9 mouse cellular contexts compared by ENCODE assay signal in genomic region chr7:26780510-26780909, GRCm38 (mm10). TPM values are rescaled to one million over a fixed set of nuclear protein-coding genes. Genes with fewer than 3 reads are reported as not detected.
DNase-seq lines count a peak whose midpoint lies in the region; ATAC-seq and TF ChIP-seq lines count a peak whose summit lies in the region.
"Had no signal": no experiment of that assay in that cellular context is flagged by ENCODE, and none has a peak within 500 bp of the region (broad histone marks: within the 10 kb centered on the region; RNA-seq: fewer than 3 reads in every experiment).

No protein-coding gene starts in this region.

- H3K4me3 ChIP-seq in lung, embryonic 14.5 days (ENCODE audit: low read depth, low read length), result no peak overlapping the region
- H3K4me3 ChIP-seq in midbrain, embryonic 11.5 days (ENCODE audit: low read depth, low read length), result no peak overlapping the region

- no peak overlapping the region for H3K9ac ChIP-seq in lung, embryonic 14.5 days
- no peak overlapping the region; the same call in 1 of the 2 replicates for H3K9ac ChIP-seq in midbrain, embryonic 11.5 days (ENCODE audit: low read length)

- H3K27ac ChIP-seq in lung, embryonic 14.5 days (ENCODE audit: low read depth), result no peak overlapping the region
- H3K27ac ChIP-seq in midbrain, embryonic 11.5 days (ENCODE audit: low read depth, low read length), result no peak overlapping the region

- no peaks in the 10 kb centered on the region for H3K27me3 ChIP-seq in lung, embryonic 14.5 days (ENCODE audit: insufficient read depth, low read length)
- H3K27me3 ChIP-seq in midbrain, embryonic 11.5 days (ENCODE audit: control insufficient read depth, insufficient read depth, low read length), result no peaks in the 10 kb centered on the region

- no peaks in the 10 kb centered on the region for H3K36me3 ChIP-seq in lung, embryonic 14.5 days (ENCODE audit: insufficient read depth)
- H3K36me3 ChIP-seq in midbrain, embryonic 11.5 days (ENCODE audit: control insufficient read depth, insufficient read depth, low read length), result no peaks in the 10 kb centered on the region

- intact Hi-C loops in gastrocnemius, postnatal 36 days (cut with DNase I), result no loop called here

- no peak for TF ChIP-seq CTCF in lung, embryonic 14.5 days (IDR thresholded peaks at IDR 0.05; ENCODE audit: low read depth)

- H3K4me1 ChIP-seq in lung, embryonic 14.5 days (ENCODE audit: insufficient read depth), result no peaks in the 10 kb centered on the region
- no peaks in the 10 kb centered on the region; the same call in 1 of the 2 replicates for H3K4me1 ChIP-seq in midbrain, embryonic 11.5 days (ENCODE audit: control insufficient read depth, insufficient read depth, low read length)

- DNase-seq in lung, embryonic 14.5 days, result peak; percentile 7
- no peak for DNase-seq in lung, postnatal 4 days
- peak; percentile 15 for DNase-seq in frontal cortex, postnatal 36 days (ENCODE audit: low spot score in 2 of 2)
- peak; percentile 85 for DNase-seq in midbrain, embryonic 11.5 days (ENCODE audit: low spot score, missing footprints)
- no peak for DNase-seq in gastrocnemius, postnatal 36 days
- DNase-seq in lung, postnatal 14 days, result no peak
- DNase-seq in urinary bladder, postnatal 10 days (ENCODE audit: low spot score), result no peak

- no peak overlapping the region for H3K4me2 ChIP-seq in lung, embryonic 14.5 days
- H3K4me2 ChIP-seq in midbrain, embryonic 11.5 days, result peak overlapping the region; percentile 28

- 13% methylated on average over 11 of the region's 11 CpGs for WGBS in lung, embryonic 14.5 days
- WGBS in midbrain, embryonic 11.5 days, result 3% methylated on average over 11 of the region's 11 CpGs

- ATAC-seq in lung, embryonic 14.5 days (ENCODE audit: insufficient read depth), result no peak
- peak; percentile 85 for ATAC-seq in midbrain, embryonic 11.5 days (ENCODE audit: low FRiP score)
- ATAC-seq in monocyte, adult 5-6 weeks (replicated peaks; ENCODE audit: insufficient number of reproducible peaks, low FRiP score, low TSS enrichment, poor library complexity, severe bottlenecking), result no peak

- no peaks in the 10 kb centered on the region for H3K9me3 ChIP-seq in lung, embryonic 14.5 days (ENCODE audit: low read depth, low read length)
- no peaks in the 10 kb centered on the region for H3K9me3 ChIP-seq in midbrain, embryonic 11.5 days (ENCODE audit: control insufficient read depth, low read length)

RNA-seq across cellular contexts. Expression of gene Cyp2b19, which starts 23.6 kb away (rescaled TPM):
- polyA plus RNA-seq in lung, embryonic 14.5 days (2014; fragmentation: Nextera tagmentation; extraction: Ambion mirVana), result 0.08 TPM in 1 of 2 replicates, not detected in the other
- polyA plus RNA-seq in midbrain, embryonic 11.5 days (2014; fragmentation: Nextera tagmentation; extraction: Ambion mirVana), result 0.04 and 0.07 TPM in 2 replicates
- total RNA-seq in gastrocnemius, postnatal 36 days (2021), result not detected
- total RNA-seq in monocyte, adult 5-6 weeks (2017), result not detected in 3 replicates

RNA-seq across cellular contexts. Expression of gene Cyp2g1, which starts 28.2 kb away (rescaled TPM):
- polyA plus RNA-seq in lung, embryonic 14.5 days (2014; fragmentation: Nextera tagmentation; extraction: Ambion mirVana), result not detected in 2 replicates
- polyA plus RNA-seq in midbrain, embryonic 11.5 days (2014; fragmentation: Nextera tagmentation; extraction: Ambion mirVana), result not detected in 2 replicates
- not detected for total RNA-seq in gastrocnemius, postnatal 36 days (2021)
- not detected in 3 replicates for total RNA-seq in monocyte, adult 5-6 weeks (2017)
- polyA plus RNA-seq: stomach, embryonic 16.5 days had no signal

RNA-seq across cellular contexts. Expression of gene Cyp2a5, which starts 54.6 kb away (rescaled TPM):
- polyA plus RNA-seq in lung, embryonic 14.5 days (2014; fragmentation: Nextera tagmentation; extraction: Ambion mirVana), result not detected in 2 replicates
- not detected in 2 replicates for polyA plus RNA-seq in midbrain, embryonic 11.5 days (2014; fragmentation: Nextera tagmentation; extraction: Ambion mirVana)
- not detected for total RNA-seq in gastrocnemius, postnatal 36 days (2021)
- not detected in 3 replicates for total RNA-seq in monocyte, adult 5-6 weeks (2017)

Comparison
In these comparisons a context has a peak if more than half of its experiments do, and no peak if none do; other contexts are left out.
1. DNase-seq: peak in lung, embryonic 14.5 days (single experiment), frontal cortex, postnatal 36 days (2 of 2) and midbrain, embryonic 11.5 days (single experiment); none in lung, postnatal 4 days (0 of 2), gastrocnemius, postnatal 36 days (0 of 2), lung, postnatal 14 days (single experiment) and urinary bladder, postnatal 10 days (single experiment).